Mouse (Mus musculus) thymus, adult 2 months (tissue): ENCODE measurements at regions not wholly inside any gene's neighbourhood (a gene's known extent, or its start where the extent isn't known, plus 50 kb on each side); places are given as distances from the start of the nearest gene placed in this dataset.

ENCODE experiments used
- DNase-seq: peaks from one replicate; pipeline ENCODE4 v3.0.0; 2021
- H3K27ac ChIP-seq: fragments of 200-500 bp; 2 replicates; pipeline ENCODE4 v1.5.1; 2012; ENCODE audit warnings: low read length, control low read depth; ENCODE audit not compliant: control insufficient read depth, insufficient read depth
- H3K27me3 ChIP-seq: fragments of 200-500 bp; 2 replicates; pipeline ENCODE4 v1.6.1; 2012; ENCODE audit warnings: mild to moderate bottlenecking, low read length, moderate library complexity, mixed read lengths; ENCODE audit not compliant: control insufficient read depth, insufficient read depth
- H3K36me3 ChIP-seq: fragments of 200-500 bp; 2 replicates; pipeline ENCODE4 v1.6.1; 2012; ENCODE audit warnings: mild to moderate bottlenecking, low read length, moderate library complexity; ENCODE audit not compliant: control insufficient read depth, insufficient read depth
- H3K4me1 ChIP-seq: fragments of 200-500 bp; replicated peaks from 2 replicates; pipeline ENCODE4 v1.6.1; 2012; ENCODE audit warnings: low read length; ENCODE audit not compliant: control insufficient read depth, insufficient read depth
- H3K4me3 ChIP-seq: fragments of 200-500 bp; 2 replicates; pipeline ENCODE4 v1.5.1; 2012; ENCODE audit warnings: mild to moderate bottlenecking, low read length, control low read depth, moderate library complexity; ENCODE audit not compliant: control insufficient read depth, insufficient read depth
- CTCF ChIP-seq: fragments of 200-500 bp; IDR thresholded peaks from 2 replicates; pipeline ENCODE4 v1.5.1; 2012; ENCODE audit warnings: mild to moderate bottlenecking, control low read depth, low read length, moderate library complexity, borderline replicate concordance; ENCODE audit not compliant: control insufficient read depth, poor library complexity, insufficient read depth; ENCODE audit errors: extremely low read depth
- POLR2A ChIP-seq: fragments of 200-500 bp; IDR thresholded peaks from 2 replicates; pipeline ENCODE4 v1.6.1; 2012; ENCODE audit warnings: mild to moderate bottlenecking, low read length, control low read depth, moderate library complexity; ENCODE audit not compliant: control insufficient read depth, poor library complexity, insufficient read depth; ENCODE audit errors: extremely low read depth
- WGBS: fragments of 180-500 bp; shearing (Covaris S2); methylation state at CpG from one replicate; pipeline ENCODE4 v1.1.7; 2018; 5-methylcytosine and 5-hydroxymethylcytosine counted together

GRCm38 (mm10) chr8:89310696-89311214 is 266.8 kb upstream of the Sall1 start:
- 65% methylated on average over 5 of the region's 5 CpGs for WGBS
- Histone ChIP-seq H3K27me3 (no peaks in the 10 kb centered on the region), H3K4me3 (no peak overlapping the region), H3K36me3 (no peaks in the 10 kb centered on the region), H3K4me1 (no peaks in the 10 kb centered on the region), H3K27ac (no peak overlapping the region)
- DNase-seq = no peak
- TF ChIP-seq POLR2A = no peak
- no peak for TF ChIP-seq CTCF

DNA sequence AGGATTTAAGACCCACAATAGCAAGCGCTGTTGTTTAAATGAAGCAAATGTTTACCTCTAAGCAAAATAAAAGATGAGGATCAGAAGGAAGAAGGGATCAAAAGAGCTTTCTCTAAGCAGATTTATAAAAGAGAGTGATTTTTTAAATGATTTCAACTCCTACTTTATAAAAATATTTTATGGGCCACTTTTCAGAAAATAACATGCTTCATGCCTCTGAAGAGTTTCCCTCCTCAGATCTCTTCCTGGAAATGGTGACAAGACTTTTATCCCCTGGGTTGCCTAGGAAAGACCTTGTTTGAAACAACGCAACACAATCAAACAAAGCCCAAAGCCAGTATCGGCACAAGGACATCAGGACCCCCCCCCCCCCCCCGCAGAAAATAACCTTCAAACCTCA is 265.6 kb upstream of the Sall1 start:
- H3K4me3 ChIP-seq = no peak overlapping the region
- H3K36me3 ChIP-seq = no peaks in the 10 kb centered on the region
- H3K27me3 ChIP-seq = no peaks in the 10 kb centered on the region
- WGBS = 56% methylated on average over 4 of the region's 4 CpGs
- no peaks in the 10 kb centered on the region for H3K4me1 ChIP-seq
- TF ChIP-seq POLR2A = no peak
- TF ChIP-seq CTCF = no peak
- no peak for DNase-seq
- no peak overlapping the region for H3K27ac ChIP-seq

GRCm38 (mm10) chr8:89308950-89309349 is 265.0 kb upstream of the Sall1 start:
- H3K36me3 ChIP-seq = no peaks in the 10 kb centered on the region
- H3K4me3 ChIP-seq = no peak overlapping the region
- no peaks in the 10 kb centered on the region for H3K27me3 ChIP-seq
- no peaks in the 10 kb centered on the region for H3K4me1 ChIP-seq
- H3K27ac ChIP-seq = no peak overlapping the region
- TF ChIP-seq POLR2A = no peak
- TF ChIP-seq CTCF = no peak
- DNase-seq = no peak
- WGBS = 59% methylated on average over 5 of the region's 5 CpGs

DNA sequence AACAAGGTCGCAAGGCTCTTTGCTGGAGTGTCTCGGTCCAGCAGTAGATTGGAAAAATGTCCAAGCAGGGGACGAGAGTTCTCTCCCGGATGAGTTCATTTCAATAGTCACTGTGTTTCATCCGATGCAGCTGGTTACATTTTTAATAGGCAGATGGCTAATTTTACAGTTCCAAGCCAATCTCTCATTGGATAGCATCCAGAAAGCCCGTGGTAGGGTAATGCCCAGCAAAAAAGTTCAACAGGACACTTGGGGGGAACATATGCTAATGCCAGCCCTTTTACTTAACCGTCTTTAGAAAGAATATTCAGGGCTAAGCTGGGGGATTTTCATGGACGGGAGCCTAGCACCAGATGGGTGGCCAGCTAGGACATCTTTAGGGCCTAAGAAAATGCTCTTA is 264.6 kb upstream of the Sall1 start:
- no peaks in the 10 kb centered on the region for H3K36me3 ChIP-seq
- no peak overlapping the region for H3K4me3 ChIP-seq
- WGBS = 82% methylated on average over 8 of the region's 8 CpGs
- TF ChIP-seq POLR2A (no peak), CTCF (no peak)
- no peak for DNase-seq
- no peaks in the 10 kb centered on the region for H3K27me3 ChIP-seq
- no peak overlapping the region for H3K27ac ChIP-seq
- H3K4me1 ChIP-seq = no peaks in the 10 kb centered on the region

GRCm38 (mm10) chr8:89307601-89308000 is 263.6 kb upstream of the Sall1 start:
- Histone ChIP-seq H3K4me3 (no peak overlapping the region), H3K4me1 (no peaks in the 10 kb centered on the region), H3K27ac (no peak overlapping the region), H3K27me3 (no peaks in the 10 kb centered on the region), H3K36me3 (no peaks in the 10 kb centered on the region)
- TF ChIP-seq POLR2A (no peak), CTCF (no peak)
- DNase-seq = no peak
- WGBS = 88% methylated on average over 10 of the region's 10 CpGs

DNA sequence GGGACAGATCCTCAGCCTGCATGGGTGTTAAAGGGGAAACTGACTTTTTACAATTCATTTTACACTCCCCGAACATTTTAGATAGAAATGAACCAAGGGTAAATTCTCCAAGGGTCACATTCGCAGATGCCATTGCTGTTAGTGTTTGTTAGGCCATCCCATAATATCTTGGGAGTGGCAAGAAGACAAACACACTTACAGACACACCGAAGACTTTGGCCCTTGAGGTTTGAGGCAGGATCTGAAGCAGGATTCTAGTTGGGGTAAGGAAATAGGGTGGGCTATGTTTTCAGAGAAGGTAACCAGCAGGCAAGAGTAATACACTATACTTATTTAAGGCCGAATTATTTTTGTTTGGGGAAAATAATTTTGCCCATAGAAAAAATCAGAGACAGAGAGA is 263.1 kb upstream of the Sall1 start:
- WGBS = 90% methylated on average over 4 of the region's 4 CpGs
- no peaks in the 10 kb centered on the region for H3K27me3 ChIP-seq
- no peak overlapping the region for H3K4me3 ChIP-seq
- TF ChIP-seq POLR2A (no peak), CTCF (no peak)
- H3K36me3 ChIP-seq = no peaks in the 10 kb centered on the region
- no peaks in the 10 kb centered on the region for H3K4me1 ChIP-seq
- no peak for DNase-seq
- H3K27ac ChIP-seq = no peak overlapping the region

- Histone ChIP-seq H3K4me1 (no peaks in the 10 kb centered on the region), H3K27me3 (no peaks in the 10 kb centered on the region), H3K4me3 (no peak overlapping the region), H3K36me3 (no peaks in the 10 kb centered on the region), H3K27ac (no peak overlapping the region)
- WGBS = 77% methylated on average over 10 of the region's 10 CpGs
- no peak for DNase-seq
- TF ChIP-seq POLR2A = no peak
- no peak for TF ChIP-seq CTCF
Measured at GRCm38 (mm10) chr8:89304116-89304515, 260.2 kb upstream of the Sall1 start.
